Mouse (Mus musculus) heart, postnatal 14 days (tissue): ENCODE measurements at regions not wholly inside any gene's neighbourhood (a gene's known extent, or its start where the extent isn't known, plus 50 kb on each side); places are given as distances from the start of the nearest gene placed in this dataset.
"Not testable (repeated sequence)": the region's sequence is repeated elsewhere in the genome, so short reads cannot be mapped to it uniquely, and the experiment has no call there.

Source experiments
- DNase-seq, 2 experiments: peaks; one replicate each; pipeline ENCODE4 v3.0.0; 2021 to 2022
- intact Hi-C: fragments of 180-260 bp; cut with DNase I; formaldehyde crosslinking; loops from one replicate; pipeline ENCODE4 v1.15.1; 2025

GRCm38 (mm10) chr6:37741916-37742315, 128.7 kb upstream of the Trim24 start:
- DNase-seq: not testable (repeated sequence)
- intact Hi-C loops: loop anchor here (10.0 kb wide), 1 partner anchor 323 kb away; no protein-coding TSS in a partner anchor

- peak in 1 of 2 experiments; percentile 16 for DNase-seq
- intact Hi-C loops: loop anchor here (10.0 kb wide), 1 partner anchor 320 kb away; no protein-coding TSS in a partner anchor
These were observed 125.9 kb upstream of the Trim24 start for GRCm38 (mm10) chr6:37744679-37745078.

- no peak for DNase-seq
- intact Hi-C loops: loop anchor here (10.0 kb wide), 1 partner anchor 319 kb away; no protein-coding TSS in a partner anchor
These were observed 125.1 kb upstream of the Trim24 start for GRCm38 (mm10) chr6:37745393-37746100.

GRCm38 (mm10) chr6:37747793-37748192, 122.8 kb upstream of the Trim24 start:
- DNase-seq: not testable (repeated sequence)
- intact Hi-C loops: loop anchor here (10.0 kb wide), 1 partner anchor 317 kb away; no protein-coding TSS in a partner anchor

GRCm38 (mm10) chr6:37748296-37748980, 122.2 kb upstream of the Trim24 start:
- no peak for DNase-seq
- intact Hi-C loops: loop anchor here (10.0 kb wide), 1 partner anchor 316 kb away; no protein-coding TSS in a partner anchor

- DNase-seq: no peak
- intact Hi-C loops: loop anchor here (10.0 kb wide), 1 partner anchor 316 kb away; no protein-coding TSS in a partner anchor
These were observed 121.6 kb upstream of the Trim24 start for GRCm38 (mm10) chr6:37749016-37749415.

- intact Hi-C loops: no loop called here
These were observed 120.3 kb upstream of the Trim24 start for GRCm38 (mm10) chr6:37750271-37750670.

GRCm38 (mm10) chr6:37751701-37752100, 118.9 kb upstream of the Trim24 start:
- DNase-seq: no peak
- intact Hi-C loops: no loop called here

More at GRCm38 (mm10) chr6:37750271-37750670, 120.3 kb upstream of the Trim24 start:
- DNase-seq: no peak

GRCm38 (mm10) chr6:37761003-37761402, 109.6 kb upstream of the Trim24 start:
- intact Hi-C loops, DNase-seq: not testable (repeated sequence)

- intact Hi-C loops: no loop called here
- no peak for DNase-seq
These were observed 107.6 kb upstream of the Trim24 start for GRCm38 (mm10) chr6:37763036-37763435.

GRCm38 (mm10) chr6:37767690-37768089, 102.9 kb upstream of the Trim24 start:
- no peak for DNase-seq
- intact Hi-C loops: no loop called here

GRCm38 (mm10) chr6:37773294-37773693, 97.3 kb upstream of the Trim24 start:
- intact Hi-C loops: no loop called here
- DNase-seq: no peak

- intact Hi-C loops: no loop called here
- DNase-seq: no peak
These were observed 95.5 kb upstream of the Trim24 start for GRCm38 (mm10) chr6:37775151-37775550.

- intact Hi-C loops: no loop called here
- no peak for DNase-seq
These were observed 90.7 kb upstream of the Trim24 start for GRCm38 (mm10) chr6:37779893-37780292.

- no peak for DNase-seq
- intact Hi-C loops: no loop called here
These were observed 88.7 kb upstream of the Trim24 start for GRCm38 (mm10) chr6:37781894-37782293.

GRCm38 (mm10) chr6:37785280-37785679, 85.3 kb upstream of the Trim24 start:
- intact Hi-C loops, DNase-seq: not testable (repeated sequence)

- intact Hi-C loops: no loop called here
- no peak for DNase-seq
These were observed 84.9 kb upstream of the Trim24 start for GRCm38 (mm10) chr6:37785741-37786140.

GRCm38 (mm10) chr6:37787858-37788257, 82.8 kb upstream of the Trim24 start:
- DNase-seq, intact Hi-C loops: not testable (repeated sequence)

- DNase-seq: no peak
- intact Hi-C loops: no loop called here
These were observed 79.7 kb upstream of the Trim24 start for GRCm38 (mm10) chr6:37790878-37791277.

GRCm38 (mm10) chr6:37794211-37794610, 76.4 kb upstream of the Trim24 start:
- intact Hi-C loops: no loop called here
- DNase-seq: no peak

GRCm38 (mm10) chr6:37795001-37795400, 75.6 kb upstream of the Trim24 start:
- intact Hi-C loops: no loop called here
- no peak for DNase-seq
